Mouse (Mus musculus) C2C12 (cell line): ENCODE data around the gene Tpcn1.

Experiments used
- CEBPB ChIP-seq: IDR thresholded peaks from one replicate; pipeline ENCODE4 v1.6.1; 2011; ENCODE audit warnings: low read depth, mild to moderate bottlenecking, control low read depth, moderate library complexity
- CTCF ChIP-seq: IDR thresholded peaks from one replicate; pipeline ENCODE4 v1.5.1; 2011; ENCODE audit not compliant: control insufficient read depth, insufficient read depth, insufficient read length
- MAX ChIP-seq: IDR thresholded peaks from one replicate; pipeline ENCODE4 v1.6.1; 2011; ENCODE audit warnings: mild to moderate bottlenecking, control low read depth
- MYOD1 ChIP-seq: IDR thresholded peaks from one replicate; pipeline ENCODE4 v1.6.1; 2011; ENCODE audit warnings: low read depth; ENCODE audit not compliant: control insufficient read depth, insufficient read length
- USF1 ChIP-seq: IDR thresholded peaks from one replicate; pipeline ENCODE4 v1.6.1; 2011; ENCODE audit warnings: low read depth, mild to moderate bottlenecking, control low read depth, moderate library complexity

- no peak for TF ChIP-seq MYOD1
- no peak for TF ChIP-seq MAX
- TF ChIP-seq CTCF = no peak
- no peak for TF ChIP-seq USF1
- no peak for TF ChIP-seq CEBPB
Observed at GRCm38 (mm10) chr5:120534071-120534685, 54.3 kb downstream of the Tpcn1 start.
